Mouse (Mus musculus) megakaryocyte, embryonic 14.5 days (primary cell): Measurements from ENCODE around the gene Dazap2. TPM values are rescaled to one million over a fixed set of nuclear protein-coding genes. Genes with fewer than 3 reads are reported as not detected.

Experiments used
- H3K27me3 ChIP-seq: replicated peaks from 2 replicates; pipeline ENCODE3; 2012; ENCODE audit warnings: inconsistent platforms
- H3K36me3 ChIP-seq: replicated peaks from 2 replicates; pipeline ENCODE3; 2012; ENCODE audit warnings: low read length, inconsistent platforms, mixed read lengths
- H3K4me1 ChIP-seq: 2 replicates; pipeline ENCODE4 v1.6.1; 2012; ENCODE audit warnings: inconsistent platforms
- H3K4me3 ChIP-seq: replicated peaks from 2 replicates; pipeline ENCODE3; 2012; ENCODE audit warnings: moderate library complexity, mild to moderate bottlenecking, inconsistent platforms
- H3K9me3 ChIP-seq: 2 replicates; pipeline ENCODE4 v1.6.1; 2012; ENCODE audit warnings: inconsistent platforms
- FLI1 ChIP-seq: IDR thresholded peaks from 2 replicates; pipeline ENCODE4 v1.6.1; 2012; ENCODE audit warnings: low read length, inconsistent platforms, mixed read lengths
- GATA1 ChIP-seq: IDR thresholded peaks from 3 replicates; pipeline ENCODE4 v1.6.1; 2012; ENCODE audit warnings: mixed read lengths, low read length, inconsistent platforms, borderline replicate concordance
- polyA plus RNA-seq: library from polyadenylated mRNA; stranded (reverse); fragments of >175 nt; gene quantifications from 2 replicates; pipeline ENCODE4 v1.2.3, GENCODE M21; 2012; ENCODE audit warnings: low replicate concordance; ENCODE audit not compliant: insufficient read depth

The Dazap2 gene
- polyA plus RNA-seq, 1 experiment, result 28.5 TPM

DNA sequence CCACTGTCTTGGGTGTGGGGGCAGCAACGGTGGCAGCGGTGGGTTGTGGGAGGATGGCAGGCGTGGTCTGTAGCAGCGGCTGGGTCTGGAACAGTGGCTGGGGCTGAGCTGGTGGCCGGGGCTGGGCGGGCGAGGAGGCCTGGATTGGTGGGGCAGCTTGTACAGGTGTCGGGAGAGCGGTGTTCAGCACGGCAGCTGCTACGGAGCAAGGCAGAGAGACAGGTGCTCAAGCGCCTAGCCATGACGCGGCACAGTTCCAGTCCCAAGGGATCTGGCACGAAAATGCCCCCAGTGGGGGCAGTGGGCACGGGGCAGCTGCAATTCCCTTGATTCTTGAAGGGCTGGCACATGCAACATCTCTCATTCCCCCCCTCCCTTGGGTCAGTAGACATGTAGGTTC, 29.2 kb upstream of the Dazap2 start:
- no peak overlapping the region for H3K4me3 ChIP-seq

GRCm38 (mm10) chr15:100587166-100587565, 28.0 kb upstream of the Dazap2 start:
- TF ChIP-seq FLI1 (no peak), GATA1 (no peak)
- no peaks in the 10 kb centered on the region for H3K36me3 ChIP-seq
- peaks cover 26% of the 10 kb centered on the region for H3K4me1 ChIP-seq
- peaks cover 68% of the 10 kb centered on the region for H3K27me3 ChIP-seq
- no peaks in the 10 kb centered on the region for H3K9me3 ChIP-seq
- H3K4me3 ChIP-seq, result no peak overlapping the region

More for the DNA sequence above, 29.2 kb upstream of the Dazap2 start:
- H3K27me3 ChIP-seq, result peaks cover 72% of the 10 kb centered on the region
- peaks cover 26% of the 10 kb centered on the region for H3K4me1 ChIP-seq
- TF ChIP-seq FLI1, result no peak
- TF ChIP-seq GATA1, result no peak
- no peaks in the 10 kb centered on the region for H3K36me3 ChIP-seq
- no peaks in the 10 kb centered on the region for H3K9me3 ChIP-seq

DNA sequence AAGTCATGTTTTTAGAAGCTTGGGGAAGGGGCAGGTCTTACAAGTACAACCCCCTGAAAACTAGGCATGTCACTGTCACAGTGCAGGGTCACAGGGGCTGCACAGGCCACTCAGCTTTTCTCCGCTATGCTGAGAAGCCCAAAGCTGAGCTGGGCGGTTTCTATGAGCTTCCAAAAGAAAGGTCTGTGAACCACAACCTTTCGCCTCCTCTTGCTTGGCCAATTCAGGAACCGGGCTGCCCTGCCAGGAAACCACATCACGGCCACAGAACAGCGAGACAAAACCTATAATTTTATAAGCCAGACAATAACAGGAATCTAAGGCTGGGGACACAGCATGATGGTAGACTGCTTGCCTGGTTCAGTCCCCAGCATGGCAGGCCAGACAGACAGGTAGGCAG, 26.9 kb upstream of the Dazap2 start:
- no peaks in the 10 kb centered on the region for H3K9me3 ChIP-seq
- no peaks in the 10 kb centered on the region for H3K36me3 ChIP-seq
- peaks cover 26% of the 10 kb centered on the region for H3K4me1 ChIP-seq
- H3K27me3 ChIP-seq, result peaks cover 63% of the 10 kb centered on the region
- peak overlapping the region; percentile 44 for H3K4me3 ChIP-seq
- TF ChIP-seq FLI1, result no peak
- no peak for TF ChIP-seq GATA1

- no peaks in the 10 kb centered on the region for H3K9me3 ChIP-seq
- peaks cover 70% of the 10 kb centered on the region for H3K27me3 ChIP-seq
- H3K4me3 ChIP-seq, result no peak overlapping the region
- H3K36me3 ChIP-seq, result no peaks in the 10 kb centered on the region
- TF ChIP-seq FLI1, result no peak
- TF ChIP-seq GATA1, result no peak
- H3K4me1 ChIP-seq, result peaks cover 21% of the 10 kb centered on the region
Measured at GRCm38 (mm10) chr15:100590436-100590835, 24.7 kb upstream of the Dazap2 start.

DNA sequence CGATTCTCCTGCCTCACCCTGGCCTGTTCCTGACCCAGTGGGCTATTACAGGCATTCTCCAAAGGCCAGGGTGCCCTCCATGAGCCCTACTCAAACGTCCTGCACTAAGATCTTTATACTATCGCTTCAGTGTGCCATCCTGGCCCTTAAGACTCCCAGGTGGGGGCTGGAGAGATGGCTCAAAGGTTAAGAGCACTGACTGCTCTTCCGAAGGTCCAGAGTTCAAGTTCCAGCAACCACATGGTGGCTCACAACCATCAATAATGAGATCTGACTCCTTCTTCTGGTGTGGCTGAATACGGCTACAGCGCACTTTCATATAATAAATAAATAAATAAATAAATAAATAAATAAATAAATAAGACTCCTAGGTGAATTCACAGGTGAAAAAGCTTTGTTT, 22.3 kb upstream of the Dazap2 start:
- H3K27me3 ChIP-seq, result peaks cover 57% of the 10 kb centered on the region
- H3K36me3 ChIP-seq, result no peaks in the 10 kb centered on the region
- H3K4me3 ChIP-seq, result no peak overlapping the region
- H3K9me3 ChIP-seq, result no peaks in the 10 kb centered on the region
- peaks cover 18% of the 10 kb centered on the region for H3K4me1 ChIP-seq
- TF ChIP-seq GATA1 (no peak), FLI1 (no peak)

DNA sequence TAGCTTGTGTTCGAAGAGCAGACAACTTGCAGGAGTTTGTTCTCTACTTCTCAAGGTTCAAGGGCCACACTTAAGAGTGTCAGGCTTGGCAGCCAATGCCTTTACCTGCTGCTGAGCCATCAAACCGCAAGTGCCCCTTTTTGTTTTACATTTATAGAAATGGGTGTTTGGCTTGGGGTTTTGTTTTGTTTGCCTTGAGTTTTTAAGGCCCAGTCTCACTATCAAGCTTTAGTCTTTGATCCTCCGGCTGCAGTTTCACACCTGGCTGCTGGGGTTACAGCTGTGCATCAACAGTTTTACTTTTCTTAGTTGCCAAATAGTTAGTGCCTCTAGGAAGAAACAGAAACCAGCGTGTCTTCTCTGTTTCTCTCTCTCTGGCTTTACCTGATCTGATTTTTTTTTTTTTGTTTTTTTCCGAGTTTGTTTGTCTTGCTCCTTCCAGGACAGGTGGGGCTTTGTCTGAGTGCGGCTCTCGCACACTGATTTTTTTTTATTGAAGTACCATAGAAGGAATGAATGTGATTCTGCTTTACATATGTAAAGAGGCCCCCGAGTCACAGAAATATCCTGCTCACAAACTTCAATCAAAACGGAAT, 16.8 kb upstream of the Dazap2 start:
- Histone ChIP-seq H3K9me3 (no peaks in the 10 kb centered on the region), H3K27me3 (peaks cover 64% of the 10 kb centered on the region), H3K4me1 (peaks cover 25% of the 10 kb centered on the region), H3K36me3 (no peaks in the 10 kb centered on the region), H3K4me3 (peak overlapping the region; percentile 92)
- no peak for TF ChIP-seq FLI1
- TF ChIP-seq GATA1, result no peak

GRCm38 (mm10) chr15:100598883-100599275, 16.3 kb upstream of the Dazap2 start:
- Histone ChIP-seq H3K9me3 (no peaks in the 10 kb centered on the region), H3K4me3 (peak overlapping the region; percentile 92), H3K36me3 (no peaks in the 10 kb centered on the region), H3K4me1 (peaks cover 29% of the 10 kb centered on the region), H3K27me3 (peaks cover 65% of the 10 kb centered on the region)
- TF ChIP-seq GATA1 (no peak), FLI1 (no peak)

DNA sequence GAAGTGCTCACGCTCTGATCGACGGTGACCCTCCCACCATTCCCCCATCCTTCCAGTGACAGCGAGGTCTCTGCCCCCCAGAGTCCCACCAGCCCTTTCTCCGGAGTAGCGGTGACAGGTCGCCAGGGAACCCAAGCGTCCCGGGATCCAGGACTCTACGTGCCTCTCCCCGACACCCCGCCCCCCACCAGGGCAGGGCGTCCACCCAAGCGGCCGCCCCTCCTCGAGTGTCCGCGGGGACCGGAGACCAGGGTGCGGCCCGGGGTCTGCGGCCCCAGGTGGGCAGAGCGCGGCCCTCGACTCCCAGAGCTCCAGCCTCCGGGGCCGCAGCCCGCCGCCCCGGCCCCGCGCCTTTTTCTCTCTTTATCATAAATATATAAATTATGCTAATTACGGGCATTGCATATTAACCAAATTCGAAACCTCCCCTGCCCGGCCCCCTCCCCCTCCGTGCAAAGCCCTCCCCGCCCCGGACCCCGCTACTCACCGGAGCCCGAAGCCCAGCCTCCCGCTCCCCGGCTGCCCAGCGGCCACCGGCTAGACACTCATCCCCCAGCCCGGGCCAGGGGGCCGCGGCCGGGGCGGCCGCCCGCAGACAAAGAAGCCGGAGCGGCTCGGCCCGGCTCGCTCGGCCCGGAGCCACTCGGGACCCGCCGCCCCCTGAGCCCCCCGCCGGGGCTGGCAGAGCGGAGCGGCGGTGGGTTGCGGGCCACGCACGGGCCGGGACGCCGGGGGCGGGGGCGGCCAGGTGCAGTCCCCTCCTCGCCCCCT, 15.7 kb upstream of the Dazap2 start, which contains the start of gene Pou6f1:
Gene Pou6f1, minus strand, starts transcription at position 709 of the 771 bp plus-strand sequence.
- Histone ChIP-seq H3K9me3 (no peaks in the 10 kb centered on the region), H3K4me3 (peak within 1 kb of the TSS; percentile 92), H3K4me1 (peaks cover 33% of the 10 kb centered on the region), H3K27me3 (peaks cover 62% of the 10 kb centered on the region), H3K36me3 (no peaks in the 10 kb centered on the region)
- no peak for TF ChIP-seq GATA1
- no peak for TF ChIP-seq FLI1

GRCm38 (mm10) chr15:100600047-100600695, 15.0 kb upstream of the Dazap2 start:
- Histone ChIP-seq H3K4me3 (peak overlapping the region; percentile 92), H3K27me3 (peaks cover 61% of the 10 kb centered on the region), H3K4me1 (peaks cover 40% of the 10 kb centered on the region), H3K9me3 (no peaks in the 10 kb centered on the region), H3K36me3 (no peaks in the 10 kb centered on the region)
- no peak for TF ChIP-seq FLI1
- TF ChIP-seq GATA1, result no peak

- Histone ChIP-seq H3K9me3 (no peaks in the 10 kb centered on the region), H3K4me1 (peaks cover 46% of the 10 kb centered on the region), H3K27me3 (peaks cover 63% of the 10 kb centered on the region), H3K4me3 (peak overlapping the region; percentile 92), H3K36me3 (no peaks in the 10 kb centered on the region)
- TF ChIP-seq FLI1 (no peak), GATA1 (no peak)
Measured at GRCm38 (mm10) chr15:100600696-100601272, 14.4 kb upstream of the Dazap2 start.
